Mouse (Mus musculus) testis, adult 2 months (tissue): ENCODE data around the gene Neurl2.
"Not testable (repeated sequence)": the region's sequence is repeated elsewhere in the genome, so short reads cannot be mapped to it uniquely, and the experiment has no call there.

ENCODE experiments used
- CTCF ChIP-seq: fragments of 200-500 bp; IDR thresholded peaks from 2 replicates; pipeline ENCODE4 v1.5.1; 2012; ENCODE audit warnings: low read depth, mild to moderate bottlenecking, inconsistent platforms, low read length, moderate library complexity; ENCODE audit not compliant: control insufficient read depth, insufficient read depth, insufficient replicate concordance
- POLR2A ChIP-seq: fragments of 200-500 bp; IDR thresholded peaks from 2 replicates; pipeline ENCODE4 v1.6.1; 2012; ENCODE audit warnings: low read depth, mild to moderate bottlenecking, inconsistent platforms, low read length, moderate library complexity; ENCODE audit not compliant: control insufficient read depth

- TF ChIP-seq CTCF, POLR2A: not testable (repeated sequence)
Measured at GRCm38 (mm10) chr2:164798554-164798953, 34.7 kb downstream of the Neurl2 start.
